ENCODE assay signal across 8 mouse cellular contexts in genomic region chr5:142960775-142961271, GRCm38 (mm10). TPM values are rescaled to one million over a fixed set of nuclear protein-coding genes. Genes with fewer than 3 reads are reported as not detected.
DNase-seq lines count a peak whose midpoint lies in the region; ATAC-seq lines count a peak whose summit lies in the region.

No protein-coding gene starts in this region.

- H3K4me1 ChIP-seq in embryonic facial prominence, embryonic 11.5 days (ENCODE audit: control insufficient read depth, insufficient read depth, low read length) = peaks cover 3% of the 10 kb centered on the region
- H3K4me1 ChIP-seq in hindbrain, embryonic 11.5 days (replicated peaks; ENCODE audit: control insufficient read depth, insufficient read depth, low read length) = peaks cover 8% of the 10 kb centered on the region; the same call in 1 of the 2 replicates
- peaks cover 30% of the 10 kb centered on the region for H3K4me1 ChIP-seq in liver, embryonic 15.5 days (replicated peaks)

- peak; percentile 36 for DNase-seq in gastrocnemius, postnatal 14 days
- no peak for DNase-seq in gastrocnemius, postnatal 25 days
- peak; percentile 36 for DNase-seq in CD4-positive helper T cell, adult 2 months (ENCODE audit: low read depth, low spot score)
- peak; percentile 56 for DNase-seq in embryonic facial prominence, embryonic 11.5 days (ENCODE audit: low spot score)
- peak; percentile 70 for DNase-seq in hindbrain, embryonic 11.5 days (ENCODE audit: low spot score)
- peak; percentile 44 for DNase-seq in retina, embryonic 14.5 days (ENCODE audit: low spot score)
- DNase-seq in cerebellum, adult 18-20 months = no peak

- under 1% methylated on average over 59 of the region's 59 CpGs for WGBS in embryonic facial prominence, embryonic 11.5 days
- under 1% methylated on average over 59 of the region's 59 CpGs for WGBS in hindbrain, embryonic 11.5 days
- under 1% methylated on average over 59 of the region's 59 CpGs for WGBS in liver, embryonic 15.5 days (ENCODE audit: insufficient replicate concordance)

- H3K9ac ChIP-seq in embryonic facial prominence, embryonic 11.5 days (replicated peaks; ENCODE audit: low read length) = peak overlapping the region; percentile 98
- peak overlapping the region; percentile 100 for H3K9ac ChIP-seq in hindbrain, embryonic 11.5 days (ENCODE audit: low read depth, low read length)
- H3K9ac ChIP-seq in liver, embryonic 15.5 days = peak overlapping the region; percentile 37

- H3K36me3 ChIP-seq in embryonic facial prominence, embryonic 11.5 days (replicated peaks; ENCODE audit: control insufficient read depth, insufficient read depth, low read depth, low read length) = no peaks in the 10 kb centered on the region; the same call in 1 of the 2 replicates
- no peaks in the 10 kb centered on the region for H3K36me3 ChIP-seq in hindbrain, embryonic 11.5 days (ENCODE audit: control insufficient read depth, insufficient read depth, low read length)
- no peaks in the 10 kb centered on the region for H3K36me3 ChIP-seq in liver, embryonic 15.5 days (replicated peaks)

- peak overlapping the region; percentile 89 for H3K4me2 ChIP-seq in embryonic facial prominence, embryonic 11.5 days (ENCODE audit: low read depth, low read length)
- peak overlapping the region; percentile 89 for H3K4me2 ChIP-seq in hindbrain, embryonic 11.5 days (replicated peaks; ENCODE audit: low read depth, low read length)
- H3K4me2 ChIP-seq in liver, embryonic 15.5 days = peak overlapping the region; percentile 63

- H3K9me3 ChIP-seq in embryonic facial prominence, embryonic 11.5 days (replicated peaks; ENCODE audit: control insufficient read depth, low read length) = no peaks in the 10 kb centered on the region
- H3K9me3 ChIP-seq in hindbrain, embryonic 11.5 days (ENCODE audit: control insufficient read depth, low read length) = no peaks in the 10 kb centered on the region
- no peaks in the 10 kb centered on the region for H3K9me3 ChIP-seq in liver, embryonic 15.5 days (replicated peaks)

- no peaks in the 10 kb centered on the region for H3K27me3 ChIP-seq in embryonic facial prominence, embryonic 11.5 days (ENCODE audit: control insufficient read depth, insufficient read depth, low read length)
- H3K27me3 ChIP-seq in hindbrain, embryonic 11.5 days (ENCODE audit: control insufficient read depth, insufficient read depth, low read length) = no peaks in the 10 kb centered on the region
- peaks cover 83% of the 10 kb centered on the region for H3K27me3 ChIP-seq in liver, embryonic 15.5 days

- intact Hi-C loops in gastrocnemius, postnatal 14 days (cut with DNase I; ENCODE audit: low total_unique reads) = no loop called here

- H3K27ac ChIP-seq in embryonic facial prominence, embryonic 11.5 days (replicated peaks; ENCODE audit: low read depth, low read length) = peak overlapping the region; percentile 97
- peak overlapping the region; percentile 94 for H3K27ac ChIP-seq in hindbrain, embryonic 11.5 days (ENCODE audit: low read depth, low read length)
- H3K27ac ChIP-seq in liver, embryonic 15.5 days (replicated peaks) = 0 out of 2 replicates have a peak overlapping the region, but pooled peaks have one; percentile 29

- peak overlapping the region; percentile 100 for H3K4me3 ChIP-seq in embryonic facial prominence, embryonic 11.5 days (ENCODE audit: low read depth, low read length)
- peak overlapping the region; percentile 98 for H3K4me3 ChIP-seq in hindbrain, embryonic 11.5 days (ENCODE audit: low read depth, low read length)
- H3K4me3 ChIP-seq in liver, embryonic 15.5 days (replicated peaks) = peak overlapping the region; percentile 54

- no peak for ATAC-seq in embryonic facial prominence, embryonic 11.5 days (replicated peaks; ENCODE audit: insufficient number of reproducible peaks, low FRiP score, low TSS enrichment, low read depth)
- peak; percentile 3; the same call in 1 of the 2 replicates for ATAC-seq in hindbrain, embryonic 11.5 days (ENCODE audit: low FRiP score)
- ATAC-seq in liver, embryonic 15.5 days (ENCODE audit: insufficient read depth) = no peak

RNA-seq across cellular contexts. Expression of gene Fscn1, which starts 0.7 kb away (rescaled TPM):
- 10 to 100 TPM; 52.2 to 72.9 TPM for total RNA-seq in gastrocnemius, postnatal 14 days (2021)
- total RNA-seq in gastrocnemius, postnatal 25 days (2021) = 10 to 100 TPM; 13.4 to 17.6 TPM
- 520 and 537 TPM in 2 replicates for polyA plus RNA-seq in embryonic facial prominence, embryonic 11.5 days (2014; fragmentation: Nextera tagmentation; extraction: Ambion mirVana)
- 570 and 615 TPM in 2 replicates for polyA plus RNA-seq in hindbrain, embryonic 11.5 days (2014; fragmentation: Nextera tagmentation; extraction: Ambion mirVana)
- polyA plus RNA-seq in liver, embryonic 15.5 days (2015; fragmentation: Nextera tagmentation; extraction: Ambion mirVana) = 23.0 and 23.4 TPM in 2 replicates

RNA-seq across cellular contexts. Expression of gene Actb, which starts 54.3 kb away (rescaled TPM):
- total RNA-seq in gastrocnemius, postnatal 14 days (2021) = 1,000 to 10,000 TPM in 1 of 2 experiments, 100 to 1,000 TPM in 1; 856 to 1,248 TPM
- total RNA-seq in gastrocnemius, postnatal 25 days (2021) = 100 to 1,000 TPM; 487 to 619 TPM
- 16,388 and 16,949 TPM in 2 replicates for polyA plus RNA-seq in embryonic facial prominence, embryonic 11.5 days (2014; fragmentation: Nextera tagmentation; extraction: Ambion mirVana)
- 15,671 and 16,656 TPM in 2 replicates for polyA plus RNA-seq in hindbrain, embryonic 11.5 days (2014; fragmentation: Nextera tagmentation; extraction: Ambion mirVana)
- 5,733 and 6,728 TPM in 2 replicates for polyA plus RNA-seq in liver, embryonic 15.5 days (2015; fragmentation: Nextera tagmentation; extraction: Ambion mirVana)

Comparison
In these comparisons a context has a peak if more than half of its experiments do, and no peak if none do; other contexts are left out.
1. DNase-seq: peak in gastrocnemius, postnatal 14 days (single experiment), CD4-positive helper T cell, adult 2 months (single experiment), embryonic facial prominence, embryonic 11.5 days (single experiment), hindbrain, embryonic 11.5 days (single experiment) and retina, embryonic 14.5 days (single experiment); none in gastrocnemius, postnatal 25 days (single experiment) and cerebellum, adult 18-20 months (0 of 2).
2. H3K27ac ChIP-seq: peak in every context shown above with its lines; median percentile 97 in embryonic facial prominence, embryonic 11.5 days; 94 in hindbrain, embryonic 11.5 days; 29 in liver, embryonic 15.5 days.
3. H3K9ac ChIP-seq: peak in every context shown above with its lines; median percentile 100 in hindbrain, embryonic 11.5 days; 98 in embryonic facial prominence, embryonic 11.5 days; 37 in liver, embryonic 15.5 days.
4. RNA of gene Fscn1, which starts 0.7 kb away (polyA plus RNA-seq): 570 to 615 TPM in hindbrain, embryonic 11.5 days and 520 to 537 TPM in embryonic facial prominence, embryonic 11.5 days; 23.0 to 23.4 TPM in liver, embryonic 15.5 days; every median in the first group is over 10 times any median in the second.
5. Peak in every context shown above with its lines, with median percentiles within 50 percentile points of each other: H3K4me2 ChIP-seq and H3K4me3 ChIP-seq.